Mouse (Mus musculus) heart, adult 11 months (tissue): ENCODE results near the gene Gm5930.
"Not testable (repeated sequence)": the region's sequence is repeated elsewhere in the genome, so short reads cannot be mapped to it uniquely, and the experiment has no call there.

Source experiments
- DNase-seq: peaks from one replicate; pipeline ENCODE4 v3.0.0; 2022

The Gm5930 gene

DNA sequence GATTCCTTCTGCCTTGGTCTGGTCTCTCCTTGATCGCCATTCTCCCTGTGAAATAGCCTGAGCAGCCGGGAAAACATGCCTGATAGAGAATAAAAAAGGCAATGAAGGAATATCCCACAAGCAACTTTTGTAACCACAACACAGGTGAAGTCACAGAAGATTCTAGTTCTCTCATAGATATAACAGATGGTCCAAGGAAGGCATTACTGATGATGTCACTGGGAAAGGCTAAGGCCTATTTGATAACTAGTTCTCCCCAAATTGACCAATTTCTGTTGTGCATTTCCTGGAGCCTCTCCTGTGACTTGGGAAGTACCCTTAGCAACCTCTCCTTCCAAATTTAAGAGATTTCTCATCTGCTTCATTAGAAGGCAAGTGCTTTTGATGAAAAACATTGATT, at the start of gene Gm5930:
Gene Gm5930, minus strand, starts transcription at position 101 of the 400 bp plus-strand sequence.
- not testable (repeated sequence) for DNase-seq

DNA sequence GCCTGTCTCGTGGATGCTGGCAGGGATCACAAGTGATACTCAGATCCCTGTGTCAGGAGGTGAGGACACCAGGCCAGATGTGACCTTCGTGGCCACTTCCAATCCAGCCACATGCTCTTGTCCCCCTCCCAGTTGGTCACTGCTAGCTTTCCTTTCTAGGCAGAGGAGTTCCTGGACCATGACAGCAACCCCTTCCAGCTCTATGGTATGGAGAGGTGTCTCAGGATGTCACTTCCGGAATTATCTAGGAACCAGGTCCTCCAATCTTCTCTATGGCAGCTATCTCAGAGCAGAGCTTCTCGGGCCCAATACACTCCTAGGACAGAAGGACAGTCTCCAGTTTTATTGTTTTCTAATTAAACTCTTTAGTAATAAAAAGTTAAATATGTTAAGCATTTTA, 45.8 kb upstream of the Gm5930 start:
- not testable (repeated sequence) for DNase-seq

DNA sequence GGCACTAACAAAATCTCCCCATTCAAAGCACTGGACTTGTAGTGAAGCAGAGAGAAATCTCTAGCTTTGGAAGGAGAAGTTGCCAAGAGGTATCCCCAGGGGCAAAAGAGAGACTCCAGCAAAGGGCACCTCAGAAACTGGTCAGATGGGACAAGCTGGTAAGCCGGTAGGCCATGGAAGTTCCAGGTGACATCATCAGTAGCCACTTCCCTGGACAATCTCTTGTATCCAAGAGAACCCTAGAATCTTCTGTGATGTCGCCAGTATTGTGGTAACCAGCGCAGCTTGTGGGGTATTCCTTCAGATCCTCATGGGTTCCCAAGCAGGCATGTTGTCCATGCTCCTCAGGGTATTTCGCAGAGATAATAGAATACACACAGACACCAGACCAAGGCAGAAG, 26.7 kb upstream of the Gm5930 start, which contains the start of gene Gm8229:
Gene Gm8229, plus strand, starts transcription at position 301 of the 400 bp plus-strand sequence.
- DNase-seq = not testable (repeated sequence)

DNA sequence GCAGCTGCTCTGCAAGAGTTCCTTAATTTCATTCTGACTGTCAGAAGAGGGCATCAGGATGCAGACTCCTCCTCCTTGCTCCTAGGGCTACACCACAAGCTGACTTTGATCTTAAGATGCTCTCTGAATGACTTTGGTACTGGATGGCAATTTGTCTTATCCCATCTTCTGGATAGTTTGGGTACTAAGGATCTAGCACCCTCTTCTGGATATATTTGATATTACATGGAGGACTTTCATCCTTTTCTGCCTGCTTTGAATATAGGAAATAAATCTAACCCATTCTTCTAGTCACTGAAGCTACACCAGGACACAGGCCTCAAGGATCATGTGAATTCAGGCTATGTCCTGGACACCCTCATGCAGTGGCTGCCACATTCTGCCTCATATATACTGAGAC, 23.9 kb upstream of the Gm5930 start:
- not testable (repeated sequence) for DNase-seq

DNA sequence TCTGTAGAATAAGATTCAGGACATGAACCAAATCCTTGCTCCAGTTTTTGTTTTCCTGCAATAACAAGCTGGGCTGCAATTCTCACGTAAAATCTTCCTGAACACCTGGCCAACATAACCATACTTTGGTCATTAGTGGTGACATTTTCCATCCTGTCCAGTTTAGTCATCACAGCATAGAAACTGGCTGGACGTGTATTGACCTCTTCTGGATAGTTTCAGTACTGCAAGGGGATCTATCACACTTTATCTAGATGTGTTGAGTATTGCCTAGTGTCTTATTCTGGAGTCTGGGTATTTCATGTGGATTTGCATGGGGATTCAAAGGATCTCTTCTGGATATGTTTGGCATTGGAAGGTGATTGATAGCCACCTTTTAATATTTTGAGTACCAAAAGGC, 23.0 kb upstream of the Gm5930 start:
- not testable (repeated sequence) for DNase-seq

DNA sequence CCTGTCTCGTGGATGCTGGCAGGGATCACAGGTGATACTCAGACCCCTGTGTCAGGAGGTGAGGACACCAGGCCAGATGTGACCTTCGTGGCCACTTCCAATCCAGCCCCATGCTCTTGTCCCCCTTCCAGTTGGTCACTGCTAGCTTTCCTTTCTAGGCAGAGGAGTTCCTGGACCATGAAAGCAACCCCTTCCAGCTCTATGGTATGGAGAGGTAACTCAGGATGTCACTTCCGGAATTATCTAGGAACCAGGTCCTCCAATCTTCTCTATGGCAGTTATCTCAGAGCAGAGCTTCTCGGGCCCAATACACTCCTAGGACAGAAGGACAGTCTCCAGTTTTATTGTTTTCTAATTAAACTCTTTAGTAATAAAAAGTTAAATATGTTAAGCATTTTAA, 26.3 kb downstream of the Gm5930 start:
- not testable (repeated sequence) for DNase-seq

DNA sequence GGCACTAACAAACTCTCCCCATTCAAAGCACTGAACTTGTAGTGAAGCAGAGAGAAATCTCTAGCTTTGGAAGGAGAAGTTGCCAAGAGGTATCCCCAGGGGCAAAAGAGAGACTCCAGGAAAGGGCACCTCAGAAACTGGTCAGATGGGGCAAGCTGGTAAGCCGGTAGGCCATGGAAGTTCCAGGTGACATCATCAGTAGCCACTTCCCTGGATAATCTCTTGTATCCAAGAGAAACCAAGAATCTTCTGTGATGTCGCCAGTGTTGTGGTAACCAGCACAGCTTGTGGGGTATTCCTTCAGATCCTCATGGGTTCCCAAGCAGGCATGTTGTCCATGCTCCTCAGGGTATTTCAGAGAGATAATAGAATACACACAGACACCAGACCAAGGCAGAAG, 53.1 kb downstream of the Gm5930 start, which contains the start of gene Gm8220:
Gene Gm8220, plus strand, starts transcription at position 301 of the 400 bp plus-strand sequence.
- DNase-seq = not testable (repeated sequence)
